Mouse (Mus musculus): ENCODE measurements around the gene Gart.
A peak's percentile ranks its signal among the peaks of the same experiment; 100 is the strongest.

The Gart gene

DNA sequence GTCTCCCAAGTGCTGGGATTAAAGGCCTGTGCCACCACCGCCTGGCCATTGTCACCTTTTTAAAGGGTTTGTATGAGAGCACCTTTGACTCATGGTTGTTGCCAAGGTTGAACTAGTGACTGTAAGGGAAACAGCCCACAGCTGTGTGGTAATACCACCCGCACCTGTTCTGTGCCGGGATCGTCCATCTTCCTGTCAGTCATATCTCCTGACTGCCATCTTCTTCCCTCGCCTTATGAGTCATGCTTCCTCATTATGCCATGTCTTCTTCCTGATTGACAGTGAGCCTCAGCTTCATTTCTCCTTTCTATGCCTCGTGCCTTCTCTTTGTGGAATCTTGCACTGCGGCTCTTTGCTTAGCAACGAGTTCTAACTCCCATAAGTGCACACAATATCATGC, 39.8 kb downstream of the Gart start:
- no peak for DNase-seq

DNA sequence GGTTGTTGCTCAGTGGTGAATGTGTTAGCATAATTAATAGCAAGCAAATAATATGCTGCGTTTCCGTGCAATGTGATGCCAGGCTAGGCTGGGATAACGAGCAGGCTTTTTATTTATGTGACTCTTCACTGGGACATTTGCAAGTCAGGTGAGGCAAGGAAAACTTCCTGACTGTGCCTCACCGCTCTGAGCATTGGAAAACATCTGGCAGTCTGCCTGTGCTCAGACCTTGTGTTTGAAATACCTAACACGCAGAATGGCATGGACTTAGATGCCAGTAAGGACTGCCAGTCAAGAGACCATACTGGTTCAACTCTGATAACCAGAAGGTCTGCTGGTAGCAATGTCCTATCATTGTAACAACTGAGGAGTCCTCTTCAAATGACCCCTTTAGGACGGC, 41.6 kb downstream of the Gart start:
- peak; percentile 55 for DNase-seq

DNA sequence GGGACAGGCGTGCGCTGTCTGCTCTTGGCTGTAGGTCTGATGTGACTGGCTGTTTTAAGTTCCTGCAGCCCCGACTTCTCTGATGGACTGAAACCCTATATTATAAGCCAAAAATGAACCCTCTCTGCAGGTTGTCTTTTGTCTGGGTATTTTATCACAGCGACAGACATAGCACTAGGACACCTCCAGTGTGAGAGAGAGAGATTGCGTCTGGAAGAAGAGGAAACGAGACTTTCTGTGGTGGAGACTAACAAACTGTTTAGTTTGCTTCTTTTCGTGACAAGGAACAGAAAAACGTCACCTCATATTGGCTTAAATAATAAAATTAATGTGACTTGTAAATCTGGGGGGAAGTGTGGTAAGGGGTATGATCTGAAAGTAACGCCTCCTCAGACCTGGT, 45.1 kb downstream of the Gart start:
- DNase-seq: no peak

DNA sequence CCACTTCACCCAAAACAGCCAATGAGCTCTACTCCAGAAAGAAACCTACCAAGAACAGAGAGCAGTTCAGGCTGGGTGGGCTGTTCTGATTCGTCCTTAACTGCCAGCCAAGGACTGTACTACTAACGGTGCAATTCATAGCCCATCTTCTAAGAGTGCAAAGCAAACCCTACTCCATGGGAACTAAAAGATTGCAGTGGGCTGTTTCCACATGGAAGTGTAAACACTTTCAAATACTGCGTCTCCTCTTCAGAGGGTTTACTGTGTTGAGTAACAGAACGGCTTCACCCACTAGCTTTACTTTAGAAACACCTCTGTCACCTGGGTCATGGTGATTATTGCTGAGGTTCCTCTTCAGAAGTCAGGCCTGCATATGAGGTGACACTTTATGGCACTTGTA, 45.7 kb downstream of the Gart start:
- no peak for DNase-seq

DNA sequence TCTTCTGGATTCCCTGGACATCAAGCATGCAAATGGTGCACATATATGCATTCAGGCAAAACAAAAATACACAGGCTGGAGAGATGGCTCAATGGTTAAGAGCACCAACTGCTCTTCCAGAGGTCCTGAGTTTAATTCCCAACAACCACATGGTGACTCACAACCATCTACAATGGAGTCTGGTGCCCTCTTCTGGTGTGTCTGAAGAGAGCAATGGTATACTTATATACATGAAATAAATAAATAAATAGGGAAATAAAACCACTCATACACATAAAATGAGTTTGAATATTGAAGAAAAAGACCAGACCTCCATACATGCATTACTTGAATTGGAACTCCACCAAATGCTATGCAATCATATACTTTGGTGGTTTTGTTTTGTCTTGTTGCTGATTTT, 47.5 kb downstream of the Gart start:
- DNase-seq: no peak

DNA sequence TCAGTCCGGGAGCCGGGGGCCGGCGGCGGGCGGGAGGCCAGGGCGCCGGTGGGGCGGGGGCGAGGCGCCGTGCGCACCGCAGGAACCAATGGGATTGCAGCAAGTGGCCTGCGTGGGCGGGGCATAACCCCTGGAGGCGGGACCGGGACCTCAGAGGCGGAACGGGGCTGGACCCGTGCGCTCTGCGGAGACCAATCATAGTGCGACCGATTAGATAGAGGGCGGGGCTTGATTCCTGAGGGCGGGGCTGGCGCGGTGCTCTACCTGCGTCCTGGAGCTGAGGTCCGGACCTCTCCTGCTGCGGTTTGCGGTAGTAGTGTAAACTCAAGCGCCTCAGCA, 49.1 kb downstream of the Gart start, which contains the start of gene Tmem50b:
TSS of gene Tmem50b (minus strand) at position 129 of the 339 bp plus-strand sequence.
- peak; percentile 100 for DNase-seq

DNA sequence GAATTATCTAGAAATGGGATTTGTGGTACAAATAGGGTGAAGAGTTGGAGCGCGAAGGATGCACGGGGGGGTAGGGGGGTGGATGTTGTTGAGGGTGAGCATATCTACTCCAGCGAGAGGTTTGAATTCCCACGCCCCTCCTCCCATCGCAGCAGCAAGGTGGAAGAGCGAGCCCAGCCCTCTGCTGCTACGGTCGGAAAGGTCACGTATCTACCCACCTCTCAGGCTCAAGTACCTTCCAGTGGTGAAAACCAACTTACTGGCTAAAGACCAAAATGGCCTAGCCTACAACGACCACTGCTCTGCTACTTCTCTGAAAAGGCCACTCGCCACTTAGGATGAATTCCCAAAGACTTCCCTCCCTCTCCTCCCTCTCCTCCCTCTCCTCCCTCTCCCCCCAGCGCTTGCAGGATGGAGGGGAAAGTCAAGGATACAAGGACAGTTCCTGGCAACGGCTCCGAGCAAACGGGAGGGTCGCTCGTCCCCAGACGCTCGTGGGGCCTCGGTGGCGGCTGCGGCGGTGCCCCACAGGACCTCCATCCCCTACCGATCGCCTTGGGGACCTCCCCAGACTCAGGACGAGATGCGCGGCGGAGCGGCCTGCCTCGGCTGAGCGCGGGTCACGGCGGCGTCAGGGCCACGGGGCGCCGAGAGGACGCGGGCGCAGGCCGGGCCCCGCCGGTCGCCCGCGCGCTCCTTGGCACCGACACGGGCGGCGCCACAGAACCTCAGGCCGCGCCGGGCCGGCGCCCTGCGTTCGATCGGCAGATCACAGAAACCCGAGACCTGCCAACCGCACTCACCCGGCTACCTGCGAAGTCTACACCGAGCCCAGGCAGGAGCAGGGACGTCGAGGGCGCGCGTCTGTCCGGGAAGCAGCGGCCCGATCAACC, 49.7 kb downstream of the Gart start:
- DNase-seq: no peak

DNA sequence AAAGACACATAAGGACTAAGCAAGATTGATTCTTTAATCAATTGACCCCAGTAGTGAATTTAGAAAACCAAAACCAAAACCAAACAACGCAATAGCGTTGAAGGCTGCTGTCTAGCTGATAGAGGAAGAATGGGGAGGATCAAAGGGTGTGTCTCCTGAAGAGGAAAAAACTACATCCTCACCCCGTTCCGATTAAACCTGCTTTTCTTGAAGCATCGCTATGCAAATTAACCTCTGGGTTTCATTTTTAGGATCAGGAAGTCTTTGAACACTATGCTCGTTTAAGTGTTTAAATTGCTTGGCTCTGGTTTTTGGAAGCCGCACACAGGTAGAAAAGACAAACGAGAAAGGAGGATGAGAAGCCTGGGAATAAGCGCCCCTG, 50.4 kb downstream of the Gart start:
- DNase-seq: no peak

DNA sequence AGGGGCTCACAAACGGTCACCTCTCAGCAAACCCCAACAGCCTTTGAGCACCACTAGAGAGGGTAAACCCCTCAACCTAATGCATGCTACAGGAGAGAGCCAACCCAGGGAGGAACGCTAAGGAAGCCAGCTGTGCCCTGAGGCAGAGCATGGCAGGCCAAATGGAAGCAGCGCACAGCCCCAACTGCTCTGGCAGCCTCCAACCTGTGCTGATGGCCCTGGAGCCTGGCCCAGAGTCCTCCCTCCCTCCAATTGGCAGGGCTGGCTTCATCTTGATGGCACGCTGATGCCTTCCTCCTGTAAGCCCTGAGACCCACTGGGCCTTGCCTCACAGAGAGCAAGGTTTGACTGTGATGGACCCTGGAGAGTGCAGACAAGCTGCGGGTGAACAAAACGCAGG, 51.7 kb downstream of the Gart start:
- DNase-seq: peak; percentile 38

DNA sequence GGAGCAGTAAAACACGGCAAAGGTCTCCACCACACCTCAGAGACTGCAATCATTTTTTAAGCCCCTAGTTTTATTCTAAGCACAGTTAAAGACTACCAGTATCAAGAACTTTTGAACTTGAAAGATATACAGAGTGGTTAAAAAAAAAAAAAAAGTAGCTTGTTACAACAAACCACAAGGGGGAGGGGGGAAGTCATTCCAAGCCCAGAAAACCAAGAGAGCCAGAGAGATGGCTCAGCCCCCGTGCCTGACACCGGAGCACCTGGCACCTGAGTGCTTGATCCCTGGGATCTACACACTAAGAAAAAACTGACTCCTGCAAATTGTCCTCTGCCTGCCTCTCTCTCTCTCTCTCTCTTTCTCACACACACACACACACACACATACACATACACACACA, 53.5 kb downstream of the Gart start:
- DNase-seq: no peak

DNA sequence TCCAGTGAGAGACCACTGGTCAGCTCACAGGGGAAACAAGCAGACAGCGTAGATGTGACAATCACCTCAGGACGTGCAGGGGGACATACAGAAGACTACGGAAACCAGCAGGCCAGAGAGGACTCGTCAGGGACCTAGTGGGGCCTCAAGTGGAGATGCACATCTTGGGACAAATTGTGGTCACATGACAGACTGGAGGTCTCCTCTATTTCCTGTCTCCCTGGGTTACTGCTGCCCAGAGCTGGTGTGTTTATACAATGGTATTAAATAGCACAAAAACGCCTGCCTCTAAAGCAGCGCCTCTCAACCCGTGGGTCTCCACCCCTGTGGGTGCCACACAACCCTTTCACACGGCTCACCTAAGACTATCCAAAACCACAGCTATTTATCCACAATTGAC, 54.6 kb downstream of the Gart start:
- DNase-seq: no peak

DNA sequence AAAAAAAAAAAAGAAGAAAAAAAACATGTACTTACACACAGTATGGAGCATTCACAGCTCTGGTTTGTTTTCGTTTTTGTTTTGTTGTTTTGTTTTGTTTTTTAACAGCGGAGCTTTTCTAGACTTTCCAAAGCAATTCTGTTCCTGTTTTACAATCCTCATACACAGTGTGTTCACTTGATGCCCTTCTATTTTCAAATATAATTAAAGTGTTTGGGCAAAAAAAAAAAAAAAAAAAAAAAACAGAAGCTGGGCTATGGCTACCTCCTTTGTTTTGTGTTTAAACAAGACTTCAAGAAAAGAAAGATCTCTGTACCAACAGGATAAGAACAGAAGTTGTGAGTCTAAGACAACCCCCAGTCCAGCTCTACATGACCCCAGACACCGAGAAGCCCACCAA, 58.0 kb downstream of the Gart start:
- DNase-seq: no peak

DNA sequence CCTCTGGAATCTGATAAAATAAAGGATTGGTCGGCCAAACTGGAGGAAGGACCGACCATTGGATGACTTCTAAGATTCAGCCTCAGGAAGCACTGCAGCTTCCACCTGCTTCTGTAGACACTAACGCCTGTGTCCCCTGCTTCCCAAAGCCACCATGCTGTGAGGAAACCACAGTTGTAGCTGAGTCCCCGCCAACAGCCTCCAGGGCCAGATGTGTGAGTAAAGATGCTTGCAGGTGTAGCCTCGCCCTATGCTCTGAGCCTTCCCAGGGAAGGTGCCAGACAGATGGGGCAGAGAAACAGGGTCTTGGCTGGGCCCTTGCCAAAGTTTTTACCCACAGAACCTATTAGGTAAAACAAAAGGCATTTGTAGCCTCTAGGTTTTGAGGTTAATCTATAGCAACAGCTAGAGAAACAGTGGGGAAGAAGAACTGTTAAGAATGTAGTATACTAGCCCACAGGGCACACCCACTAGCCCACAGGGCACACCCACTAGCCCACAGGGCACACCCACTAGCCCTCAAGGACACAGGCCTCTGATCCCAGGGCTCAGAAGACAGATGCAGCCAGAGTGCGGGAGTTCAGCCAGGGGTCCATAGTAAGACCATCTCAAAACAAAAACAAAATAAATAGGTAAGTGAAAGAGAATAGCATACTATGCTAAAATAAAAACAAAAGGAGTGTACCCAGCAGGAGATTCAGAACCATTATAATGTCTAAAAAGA, 58.9 kb downstream of the Gart start:
- DNase-seq: no peak

DNA sequence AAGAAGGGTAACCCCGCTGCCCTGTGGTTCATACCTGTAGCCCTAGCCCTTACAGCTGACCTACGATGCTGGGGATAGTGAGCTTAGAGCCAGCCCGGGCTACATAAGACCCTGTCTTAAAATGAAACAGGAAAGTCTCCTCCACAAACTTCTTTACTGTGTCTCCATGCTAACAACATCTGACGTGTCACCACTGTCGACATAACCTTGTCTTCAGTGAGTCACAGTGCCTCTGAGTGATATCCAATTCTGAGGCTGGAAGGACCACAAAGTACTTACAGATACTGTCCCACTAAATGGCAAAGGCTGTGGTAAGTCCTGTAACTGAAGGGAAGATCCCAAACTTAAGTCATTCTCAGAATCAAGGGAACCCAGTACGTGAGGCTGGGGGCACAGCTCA, 60.5 kb downstream of the Gart start:
- DNase-seq: no peak

DNA sequence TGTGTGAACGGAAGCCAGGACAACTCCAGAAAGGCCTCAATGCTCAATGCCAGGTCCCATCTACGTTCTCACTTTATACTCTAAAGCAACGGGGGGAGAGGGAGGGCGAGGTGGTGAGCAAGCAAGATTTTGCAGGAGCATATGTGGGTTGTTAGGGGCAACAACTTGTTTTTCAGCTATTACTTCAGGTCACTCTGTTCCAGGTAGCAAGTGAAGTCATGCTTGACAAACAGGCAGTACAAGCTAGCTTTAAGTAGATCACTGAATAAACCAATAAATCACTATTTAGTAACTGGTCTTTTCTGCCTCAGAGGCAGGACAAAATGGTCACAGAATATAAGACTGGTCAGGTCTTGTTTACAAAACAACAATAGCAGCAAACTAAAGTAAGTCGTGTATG, 61.1 kb downstream of the Gart start:
- DNase-seq: peak; percentile 27

DNA sequence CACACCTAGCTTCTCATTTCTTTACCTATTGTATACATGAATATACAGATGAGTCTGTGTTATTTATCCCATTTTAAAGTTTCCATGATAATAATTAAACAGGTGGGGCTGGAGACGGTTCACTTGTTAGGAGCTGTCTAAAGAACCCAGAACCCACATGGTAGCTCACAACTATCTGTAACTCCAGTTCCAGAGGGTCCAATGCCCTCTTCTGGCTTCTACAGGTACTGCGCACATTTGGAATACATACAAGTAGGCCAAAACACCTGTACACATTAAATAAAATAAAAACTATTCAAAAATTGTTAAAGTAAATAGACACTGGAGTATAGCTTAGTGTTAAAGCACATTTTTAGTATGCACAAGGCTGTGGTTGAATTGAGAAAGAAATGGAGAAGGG, 64.4 kb downstream of the Gart start:
- DNase-seq: peak; percentile 47

DNA sequence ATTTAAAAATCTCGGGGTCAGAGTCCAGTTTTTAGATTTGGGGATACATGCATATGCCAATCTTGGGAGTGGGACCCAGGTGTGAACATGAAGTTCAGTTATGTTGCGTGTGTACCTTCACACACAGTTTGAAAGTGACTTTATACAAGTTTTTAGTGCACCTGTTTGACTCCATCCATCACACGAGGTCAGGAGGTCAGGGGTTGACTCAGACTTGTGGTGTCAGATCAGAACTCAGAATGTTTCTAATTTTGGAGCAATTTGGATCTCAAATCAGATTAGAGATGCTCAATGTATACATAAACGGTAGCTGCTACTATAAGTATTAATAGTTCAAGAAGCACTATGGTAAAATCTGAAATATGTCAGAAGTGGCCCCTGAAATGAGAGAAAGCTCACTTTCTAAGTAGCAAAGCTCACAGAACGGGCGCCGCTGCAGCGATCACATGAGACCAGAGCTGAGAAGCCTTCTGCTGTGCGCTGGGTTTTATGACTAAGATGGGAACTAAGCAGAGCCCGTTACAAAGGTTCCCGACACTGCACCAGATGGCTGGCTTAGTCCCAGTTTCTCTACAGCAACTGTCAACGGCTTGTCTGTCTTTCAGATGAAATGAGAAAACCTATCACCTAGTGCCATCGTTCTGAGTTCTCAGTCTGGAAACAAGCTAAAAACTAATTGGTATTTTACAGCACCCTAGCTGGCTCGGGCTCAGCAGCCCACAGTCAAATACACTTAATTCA, 67.6 kb downstream of the Gart start:
- no peak for DNase-seq

DNA sequence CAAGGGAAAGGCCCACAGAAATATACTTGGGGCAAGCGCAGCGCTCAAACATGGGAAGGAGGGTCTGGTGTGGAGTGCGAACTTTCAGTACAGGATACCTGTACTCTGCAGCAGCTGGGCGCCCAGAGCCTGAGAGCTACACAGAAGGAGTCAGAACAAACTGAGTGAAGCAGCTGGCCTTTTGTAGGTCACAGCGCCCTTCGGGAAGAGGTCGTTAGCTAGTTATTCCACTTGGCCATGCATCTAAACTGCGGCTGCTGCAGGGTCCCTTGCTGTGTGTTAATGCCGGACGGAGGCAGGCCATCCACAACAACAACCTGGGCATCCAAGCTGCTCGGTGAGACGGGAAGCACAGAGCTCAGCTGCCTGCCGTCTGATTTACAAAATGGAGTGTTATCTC, 71.6 kb downstream of the Gart start:
- no peak for DNase-seq
